Mouse (Mus musculus) liver, embryonic 14.5 days (tissue): ENCODE results near the gene Spata20.

ENCODE experiments used
- CTCF ChIP-seq: IDR thresholded peaks from 2 replicates; pipeline ENCODE4 v1.5.1; 2016; ENCODE audit warnings: antibody characterized with exemption, low read depth, control low read depth
- EP300 ChIP-seq: IDR thresholded peaks from 2 replicates; pipeline ENCODE4 v1.6.1; 2016; ENCODE audit warnings: antibody characterized with exemption, low read depth

DNA sequence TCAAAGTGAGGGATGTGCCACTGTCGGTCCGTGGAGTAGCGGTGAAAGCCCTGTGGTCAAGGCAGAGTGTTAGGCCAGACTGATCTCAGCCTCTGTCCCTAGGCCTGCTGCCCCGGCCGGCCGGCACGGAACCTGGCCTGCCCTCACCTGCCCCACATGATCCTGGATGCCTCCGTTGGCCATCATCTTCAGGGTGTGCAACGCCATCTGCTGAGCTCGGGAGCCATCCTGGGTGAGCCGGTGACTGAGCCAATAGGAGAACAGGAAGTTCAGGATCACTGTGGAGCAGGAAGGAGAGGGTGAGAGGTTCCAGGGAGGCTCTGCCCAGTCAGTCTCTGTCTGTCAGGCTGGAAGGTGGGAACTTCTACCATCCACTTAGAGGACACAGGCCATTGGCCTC, 2.5 kb downstream of the Spata20 start:
- TF ChIP-seq CTCF (no peak), EP300 (no peak)
